Mouse (Mus musculus) E14TG2a.4 (cell line): ENCODE data around the gene Lsamp.

ENCODE experiments used
- CTCF ChIP-seq: conservative IDR thresholded peaks from 2 replicates; pipeline ENCODE4 v1.5.1; 2014; ENCODE audit warnings: low read length
- NANOG ChIP-seq: IDR thresholded peaks from 2 replicates; pipeline ENCODE4 v1.6.1; 2014; ENCODE audit warnings: borderline replicate concordance, low read length, mixed read lengths

- no peak for TF ChIP-seq CTCF
- no peak for TF ChIP-seq NANOG
Measured at GRCm38 (mm10) chr16:41957811-41958210, 1973.7 kb downstream of the Lsamp start.
